Mouse (Mus musculus): Measurements from ENCODE around the gene Plscr2. TPM values are rescaled to one million over a fixed set of nuclear protein-coding genes. Genes with fewer than 3 reads are reported as not detected.

Gene Plscr2
- polyA plus RNA-seq (2016; fragmentation: Nextera tagmentation; extraction: Ambion mirVana), result 0.15 and 0.45 TPM in 2 replicates

DNA sequence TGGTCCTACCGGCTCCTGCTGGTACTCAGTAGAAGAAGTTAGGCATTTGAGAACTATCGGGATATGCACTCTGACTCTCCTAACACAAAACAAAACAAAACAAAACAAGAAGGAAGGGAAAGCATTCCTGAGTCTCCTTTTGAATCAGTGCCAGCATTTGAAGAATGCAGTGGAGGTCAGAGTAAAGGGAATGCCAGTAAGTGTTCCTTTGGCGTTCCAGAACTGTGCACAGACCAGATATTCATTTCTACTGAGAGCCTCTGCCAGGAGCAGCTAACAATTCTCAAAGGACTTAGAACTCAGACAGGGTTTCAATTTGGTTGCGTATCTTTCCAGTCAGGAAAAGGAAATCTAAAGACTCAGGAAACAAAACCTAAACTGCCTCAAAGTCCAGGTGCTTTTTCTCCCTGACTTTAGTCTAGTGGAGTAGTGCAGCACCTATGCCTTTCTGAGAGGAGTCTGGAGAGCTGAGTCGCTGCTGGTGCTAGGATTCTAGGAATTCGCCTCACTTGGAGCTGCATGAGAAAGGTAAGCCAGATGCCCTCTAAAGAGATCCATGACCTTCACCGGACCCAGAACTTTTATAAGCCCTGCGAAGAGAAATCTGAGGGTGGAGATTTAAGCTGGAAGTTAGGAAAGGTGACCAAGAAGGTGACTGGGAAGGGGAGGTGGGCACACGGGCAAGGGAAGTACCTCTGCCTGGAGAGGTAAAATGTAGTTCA is at the start of gene Plscr2:
TSS of gene Plscr2 (plus strand) at position 117 of the 722 bp plus-strand sequence.
- Histone ChIP-seq H3K36me3 (replicated peaks) (peaks cover 14% of the 10 kb centered on the region), H3K27ac (replicated peaks) (no peak within 1 kb of the TSS), H3K4me3 (no peak within 1 kb of the TSS), H3K27me3 (replicated peaks; ENCODE audit: low read depth, poor library complexity, severe bottlenecking) (no peaks in the 10 kb centered on the region), H3K4me1 (peaks cover 7% of the 10 kb centered on the region; the same call in 1 of the 2 replicates), H3K9me3 (no peaks in the 10 kb centered on the region)
- 74% methylated on average over 9 of the region's 9 CpGs for WGBS
- DNase-seq (ENCODE audit: low spot score), result no peak

DNA sequence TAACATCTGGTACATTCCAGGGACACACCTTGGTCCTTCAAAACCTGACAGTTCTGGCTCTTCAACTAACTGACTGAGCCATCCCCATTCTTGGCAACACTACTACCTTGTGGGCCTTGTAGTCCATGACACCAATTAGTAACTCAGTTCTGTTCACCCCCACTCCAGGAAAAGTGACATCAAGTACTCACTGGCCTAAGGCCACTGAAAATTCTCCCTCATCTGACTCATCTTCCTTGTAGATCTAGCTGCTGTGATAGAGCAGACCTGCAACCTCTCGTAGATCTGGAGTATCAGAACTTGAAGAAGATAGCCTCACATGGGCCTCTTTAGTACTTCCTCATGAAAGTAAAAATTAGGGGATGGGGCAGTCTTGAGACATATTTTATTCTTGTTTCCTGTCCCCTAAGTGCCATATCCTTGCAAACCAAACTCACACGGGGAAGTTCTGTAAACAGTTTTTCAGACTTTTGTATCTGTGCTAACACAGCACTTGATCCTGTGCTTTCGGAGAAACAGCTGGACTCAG is 49.2 kb upstream of the Plscr2 start:
- Histone ChIP-seq H3K27ac (replicated peaks) (no peak overlapping the region), H3K9me3 (no peaks in the 10 kb centered on the region), H3K4me1 (no peaks in the 10 kb centered on the region), H3K4me3 (no peak overlapping the region), H3K36me3 (replicated peaks) (no peaks in the 10 kb centered on the region), H3K27me3 (replicated peaks; ENCODE audit: low read depth, poor library complexity, severe bottlenecking) (no peaks in the 10 kb centered on the region)
- 91% methylated on average over 3 of the region's 3 CpGs for WGBS
- no peak for DNase-seq (ENCODE audit: low spot score)

DNA sequence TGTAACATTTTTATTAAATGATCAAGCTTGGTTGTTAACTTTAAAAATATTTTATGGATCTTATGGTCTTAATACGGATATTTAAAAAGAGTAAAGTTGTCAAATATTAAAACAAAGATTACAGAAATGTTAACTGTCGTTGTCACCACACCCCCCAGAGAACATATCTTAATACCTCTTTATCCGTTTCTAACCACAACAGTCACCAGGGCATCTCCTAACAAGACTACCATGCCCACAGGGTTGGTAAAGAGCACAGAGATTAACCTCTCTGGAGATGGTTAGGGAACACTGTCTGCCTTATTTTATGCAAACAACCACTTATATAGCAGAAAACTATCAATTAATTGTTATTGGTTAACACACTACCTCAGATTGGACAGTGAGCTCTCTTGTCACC is 48.6 kb upstream of the Plscr2 start:
- Histone ChIP-seq H3K36me3 (replicated peaks) (no peaks in the 10 kb centered on the region), H3K27ac (replicated peaks) (no peak overlapping the region)
- no peak for DNase-seq (ENCODE audit: low spot score)

DNA sequence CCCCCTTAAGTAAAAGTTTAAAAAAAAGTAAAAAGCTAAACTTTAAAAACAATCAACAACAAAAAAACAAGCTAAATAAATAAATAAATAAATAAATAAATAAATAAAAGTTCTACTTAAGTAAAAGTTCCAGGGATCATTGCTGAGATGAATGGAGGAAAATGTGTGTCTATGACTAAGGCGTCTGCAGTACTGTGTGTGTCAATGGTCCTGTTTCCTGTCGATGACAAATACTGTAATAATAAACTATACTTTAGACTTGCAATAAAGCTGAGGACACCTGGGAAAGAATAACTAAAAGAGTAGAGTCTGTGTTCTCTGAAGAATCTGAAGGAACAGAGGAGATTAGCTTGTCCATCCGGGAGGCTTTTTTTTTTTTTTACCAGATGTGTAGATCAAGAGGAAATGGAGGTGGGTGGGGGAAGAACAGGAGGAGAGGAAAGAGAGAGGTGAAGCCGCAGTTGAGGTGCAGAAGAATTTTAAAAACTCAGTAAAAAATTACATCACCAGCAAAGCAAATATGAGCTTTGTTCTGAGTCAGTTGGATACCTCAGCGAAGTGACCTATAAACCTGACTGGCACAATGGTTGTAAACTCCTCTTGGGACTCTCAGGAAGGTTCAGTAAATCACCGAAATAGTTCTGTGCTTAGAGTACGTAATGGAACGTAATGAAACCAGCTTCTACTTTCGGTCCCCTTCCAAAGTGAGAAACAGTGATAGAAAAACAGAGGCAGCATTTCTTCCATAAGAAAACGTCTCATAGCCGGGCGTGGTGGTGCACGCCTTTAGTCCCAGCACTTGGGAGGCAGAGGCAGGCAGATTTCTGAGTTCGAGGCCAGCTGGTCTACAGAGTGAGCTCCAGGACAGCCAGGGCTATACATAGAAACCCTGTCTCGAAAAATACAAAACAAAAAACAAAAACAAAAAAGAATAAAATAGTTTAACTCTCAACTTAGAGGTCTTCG is 46.3 kb upstream of the Plscr2 start:
- no peak overlapping the region for H3K4me3 ChIP-seq
- H3K27me3 ChIP-seq (replicated peaks; ENCODE audit: low read depth, poor library complexity, severe bottlenecking), result no peaks in the 10 kb centered on the region
- no peaks in the 10 kb centered on the region for H3K36me3 ChIP-seq (replicated peaks)
- H3K9me3 ChIP-seq, result no peaks in the 10 kb centered on the region
- H3K27ac ChIP-seq (replicated peaks), result no peak overlapping the region
- no peaks in the 10 kb centered on the region for H3K4me1 ChIP-seq
- WGBS, result 87% methylated on average over 16 of the region's 16 CpGs
- no peak for DNase-seq (ENCODE audit: low spot score)

More for the DNA sequence above, 48.6 kb upstream of the Plscr2 start:
- H3K27me3 ChIP-seq (replicated peaks; ENCODE audit: low read depth, poor library complexity, severe bottlenecking), result no peaks in the 10 kb centered on the region
- no peak overlapping the region for H3K4me3 ChIP-seq
- no peaks in the 10 kb centered on the region for H3K9me3 ChIP-seq
- H3K4me1 ChIP-seq, result no peaks in the 10 kb centered on the region
- WGBS, result 87% methylated on average over 3 of the region's 3 CpGs

DNA sequence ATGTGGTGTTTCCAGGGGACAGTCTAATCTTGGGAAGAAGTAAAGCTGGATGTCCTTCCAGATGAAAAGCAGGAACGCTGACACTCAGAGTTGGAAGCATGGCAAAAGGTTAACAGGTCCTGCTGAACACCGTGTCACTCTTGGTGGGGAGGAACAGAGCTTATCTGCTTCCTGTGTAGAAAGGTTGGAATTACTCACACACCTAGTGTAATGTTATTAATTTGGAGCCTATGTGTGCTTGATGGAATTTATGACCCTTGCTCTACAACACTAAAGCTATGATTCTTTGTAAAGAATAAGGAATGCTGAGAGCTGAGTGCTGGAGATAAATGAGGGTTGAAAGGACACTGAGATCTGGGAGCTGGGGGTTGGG is 45.6 kb upstream of the Plscr2 start:
- Histone ChIP-seq H3K4me1 (no peaks in the 10 kb centered on the region), H3K4me3 (no peak overlapping the region), H3K9me3 (no peaks in the 10 kb centered on the region), H3K27me3 (replicated peaks; ENCODE audit: low read depth, poor library complexity, severe bottlenecking) (no peaks in the 10 kb centered on the region), H3K27ac (replicated peaks) (no peak overlapping the region), H3K36me3 (replicated peaks) (no peaks in the 10 kb centered on the region)
- 74% methylated on average over 2 of the region's 2 CpGs for WGBS
- no peak for DNase-seq (ENCODE audit: low spot score)

DNA sequence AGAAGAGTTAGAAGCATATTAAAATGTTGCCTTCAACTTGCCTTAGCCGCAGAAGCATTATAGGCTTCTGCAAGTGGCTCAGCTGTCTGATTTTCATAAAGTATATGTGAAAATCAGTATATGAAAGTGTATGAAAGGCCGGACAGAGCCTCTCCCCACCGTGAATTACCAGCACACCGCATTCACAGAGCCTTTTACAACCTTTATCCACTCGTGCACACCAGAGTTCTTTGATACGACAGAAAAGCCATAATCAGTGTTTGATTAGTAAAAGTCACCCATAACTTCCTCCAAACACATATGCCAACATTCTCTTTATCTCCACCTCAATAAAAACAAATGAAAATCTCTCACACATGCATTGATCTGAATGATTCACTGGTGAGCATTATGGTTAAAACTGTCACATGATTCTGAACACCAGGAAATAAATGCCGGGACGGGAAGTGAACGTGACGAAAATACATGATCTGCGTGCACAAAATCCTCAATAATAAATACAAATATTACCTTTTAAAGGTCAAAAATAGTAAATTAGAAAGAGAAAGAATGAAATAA is 40.4 kb upstream of the Plscr2 start:
- H3K9me3 ChIP-seq, result no peaks in the 10 kb centered on the region
- no peak for DNase-seq (ENCODE audit: low spot score)
- no peak overlapping the region for H3K27ac ChIP-seq (replicated peaks)
- no peaks in the 10 kb centered on the region for H3K27me3 ChIP-seq (replicated peaks; ENCODE audit: low read depth, poor library complexity, severe bottlenecking)
- H3K36me3 ChIP-seq (replicated peaks), result no peaks in the 10 kb centered on the region
- 91% methylated on average over 11 of the region's 11 CpGs for WGBS
- no peak overlapping the region for H3K4me3 ChIP-seq
- H3K4me1 ChIP-seq, result no peaks in the 10 kb centered on the region

DNA sequence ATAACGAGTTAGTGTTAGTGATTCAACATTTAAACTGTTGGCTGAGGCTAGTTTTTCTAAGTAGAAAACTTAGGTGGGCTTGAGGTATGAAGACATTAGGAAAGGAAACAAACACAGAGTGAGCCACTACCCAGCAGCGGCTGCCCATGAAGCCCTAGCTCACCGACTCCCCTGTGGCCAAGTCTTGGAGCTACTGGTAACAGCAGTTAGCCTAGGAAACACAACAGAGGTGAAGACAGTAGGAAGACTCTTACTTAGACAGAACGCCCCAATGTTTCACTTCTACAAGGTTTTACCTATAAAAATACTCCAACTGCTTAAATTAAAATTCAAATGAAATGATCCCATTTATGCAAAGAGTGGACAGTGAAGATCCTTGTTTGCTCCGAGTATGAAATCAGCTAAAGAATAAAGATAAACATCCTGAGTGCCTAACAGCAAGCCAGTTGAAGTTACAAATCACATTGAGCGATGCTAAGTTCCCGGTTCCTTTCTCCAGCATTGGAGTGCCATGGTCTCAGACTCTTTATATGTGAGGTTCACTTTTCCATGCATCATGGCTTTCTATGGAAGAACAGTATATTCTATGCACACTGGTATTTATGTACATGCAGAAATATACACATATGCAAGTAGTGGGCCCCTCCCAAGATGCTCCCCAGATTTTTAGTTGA is 26.5 kb upstream of the Plscr2 start:
- WGBS, result 81% methylated on average over 7 of the region's 7 CpGs
- Histone ChIP-seq H3K36me3 (replicated peaks) (no peaks in the 10 kb centered on the region), H3K4me3 (no peak overlapping the region), H3K27ac (replicated peaks) (no peak overlapping the region), H3K4me1 (peaks cover 13% of the 10 kb centered on the region), H3K9me3 (no peaks in the 10 kb centered on the region), H3K27me3 (replicated peaks; ENCODE audit: low read depth, poor library complexity, severe bottlenecking) (no peaks in the 10 kb centered on the region)
- DNase-seq (ENCODE audit: low spot score), result no peak

DNA sequence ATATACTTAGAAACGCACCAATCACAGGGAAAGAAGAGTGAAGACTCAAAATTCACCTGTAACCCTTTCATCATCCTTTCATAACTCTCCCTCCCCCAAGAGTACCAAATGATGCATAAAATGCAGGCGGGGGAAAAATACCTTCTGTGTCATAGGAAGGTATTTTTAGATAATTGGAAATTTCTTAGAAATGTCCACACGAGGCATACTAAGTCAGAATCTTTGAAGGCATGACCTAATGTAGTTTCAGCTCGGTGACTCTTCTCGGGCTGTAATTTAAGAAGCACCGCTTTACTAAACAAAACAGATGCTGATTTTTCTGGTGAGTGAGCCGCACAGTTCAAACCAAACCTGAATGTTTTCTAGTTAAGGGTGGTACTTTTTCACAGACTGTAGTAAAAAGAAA is 26.0 kb upstream of the Plscr2 start, which contains the start of gene Plscr1:
TSS of gene Plscr1 (plus strand) at position 304 of the 406 bp plus-strand sequence.
- Histone ChIP-seq H3K9me3 (no peaks in the 10 kb centered on the region), H3K27ac (replicated peaks) (peak within 1 kb of the TSS; percentile 94), H3K4me1 (peaks cover 13% of the 10 kb centered on the region), H3K4me3 (peak within 1 kb of the TSS; percentile 76), H3K27me3 (replicated peaks; ENCODE audit: low read depth, poor library complexity, severe bottlenecking) (no peaks in the 10 kb centered on the region), H3K36me3 (replicated peaks) (no peaks in the 10 kb centered on the region)
- 33% methylated on average over 7 of the region's 7 CpGs for WGBS
- no peak for DNase-seq (ENCODE audit: low spot score)

DNA sequence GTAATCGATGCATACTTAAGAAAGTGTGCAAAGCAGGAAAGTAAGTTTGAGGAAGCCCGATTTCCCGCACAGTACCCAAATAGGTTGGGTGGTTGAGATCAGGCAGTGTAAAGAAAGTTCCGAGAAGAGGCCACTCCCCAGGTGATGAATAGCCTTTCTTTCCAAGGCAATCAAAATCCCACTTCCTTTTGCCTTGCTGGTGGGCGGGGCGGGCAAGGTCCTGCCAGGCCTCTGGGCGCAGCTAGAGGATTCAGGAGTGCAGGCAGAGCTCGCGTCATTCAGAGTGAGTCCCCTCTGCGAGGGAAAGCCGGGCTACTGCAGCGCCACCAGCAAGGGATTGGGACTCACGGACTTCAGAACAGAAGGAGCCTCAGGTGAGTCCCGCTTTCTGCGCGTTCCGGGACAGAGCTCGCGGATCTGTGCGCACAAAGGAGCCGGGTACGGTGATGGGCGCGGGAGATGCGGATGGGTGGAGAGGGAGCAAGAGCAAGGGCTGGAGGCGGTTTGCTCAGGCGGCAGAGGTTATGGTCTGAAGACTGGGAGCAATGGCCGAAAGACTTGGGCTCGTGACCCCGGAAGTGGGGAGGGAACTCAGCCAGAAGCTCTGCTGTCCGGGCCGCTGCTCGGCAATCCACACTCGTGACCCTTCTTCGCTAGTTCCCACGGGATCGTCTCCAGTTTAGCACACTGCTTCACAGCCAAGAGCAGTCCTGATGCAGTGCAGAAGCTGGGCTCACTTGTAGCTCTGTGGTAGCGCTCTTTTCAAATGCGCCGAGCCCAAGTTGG is 25.2 kb upstream of the Plscr2 start:
- peak overlapping the region; percentile 76 for H3K4me3 ChIP-seq
- WGBS, result under 1% methylated on average over 40 of the region's 40 CpGs

DNA sequence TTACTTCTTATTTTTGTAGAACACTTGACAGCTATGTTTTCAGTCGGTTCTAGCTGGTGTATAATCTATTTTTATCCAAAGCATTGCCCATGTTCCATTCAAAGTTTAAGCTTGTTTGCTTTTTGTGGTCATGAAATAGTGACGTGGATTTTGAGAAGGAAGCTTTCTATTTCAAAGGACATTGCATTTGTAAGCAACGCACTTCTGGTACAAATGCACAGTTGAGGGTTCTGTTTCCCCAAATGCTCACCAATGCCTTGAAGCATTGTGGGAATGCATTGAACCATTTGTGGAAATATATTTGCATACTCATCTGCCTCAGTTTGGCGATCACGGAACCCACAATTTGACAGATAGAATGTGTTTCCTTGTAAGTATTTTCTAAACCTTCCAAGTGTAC is 22.7 kb upstream of the Plscr2 start:
- Histone ChIP-seq H3K9me3 (no peaks in the 10 kb centered on the region), H3K4me1 (peaks cover 13% of the 10 kb centered on the region), H3K36me3 (replicated peaks) (no peaks in the 10 kb centered on the region), H3K4me3 (no peak overlapping the region), H3K27ac (replicated peaks) (no peak overlapping the region), H3K27me3 (replicated peaks; ENCODE audit: low read depth, poor library complexity, severe bottlenecking) (no peaks in the 10 kb centered on the region)
- DNase-seq (ENCODE audit: low spot score), result no peak
- 92% methylated on average over 5 of the region's 5 CpGs for WGBS

More for the DNA sequence above, 25.2 kb upstream of the Plscr2 start:
- Histone ChIP-seq H3K27me3 (replicated peaks; ENCODE audit: low read depth, poor library complexity, severe bottlenecking) (no peaks in the 10 kb centered on the region), H3K9me3 (no peaks in the 10 kb centered on the region), H3K4me1 (peaks cover 13% of the 10 kb centered on the region), H3K27ac (replicated peaks) (peak overlapping the region; percentile 94), H3K36me3 (replicated peaks) (no peaks in the 10 kb centered on the region)
- DNase-seq (ENCODE audit: low spot score), result peak; percentile 86

DNA sequence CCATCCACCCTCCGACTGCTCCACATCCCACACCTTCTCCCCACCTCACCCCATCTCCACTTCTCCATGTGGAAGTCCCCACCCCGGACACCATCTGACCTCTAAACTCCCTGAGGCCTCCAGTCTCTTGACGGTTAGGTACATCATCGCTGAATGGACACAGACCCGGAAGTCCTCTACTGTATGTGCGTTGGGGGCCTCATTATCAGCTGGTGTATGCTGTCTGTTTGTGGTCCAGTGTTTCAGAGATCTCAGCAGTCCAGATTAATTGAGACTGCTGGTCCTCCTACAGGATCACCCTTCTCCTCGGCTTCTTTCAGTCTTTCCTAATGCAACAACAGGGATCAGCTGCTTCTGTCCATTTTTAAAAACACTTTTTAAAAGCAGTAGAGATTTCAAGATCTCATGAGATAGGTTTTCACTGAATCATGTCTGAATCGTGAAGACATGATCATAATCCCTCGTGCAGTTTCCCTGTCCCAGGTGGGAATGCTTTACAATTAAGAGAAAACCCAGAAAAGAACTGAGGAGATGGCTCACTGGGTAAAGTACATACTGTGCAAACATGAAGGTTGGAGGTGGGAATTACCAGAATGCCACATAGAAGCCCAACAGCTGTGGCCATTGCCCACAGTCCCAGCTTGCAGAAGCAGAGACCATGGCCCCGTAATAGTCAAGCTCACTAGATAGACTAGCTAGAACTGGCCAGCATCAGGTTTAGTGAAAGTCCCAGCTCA is 21.6 kb upstream of the Plscr2 start:
- DNase-seq (ENCODE audit: low spot score), result no peak
- Histone ChIP-seq H3K4me1 (peaks cover 13% of the 10 kb centered on the region), H3K36me3 (replicated peaks) (no peaks in the 10 kb centered on the region), H3K4me3 (no peak overlapping the region), H3K27me3 (replicated peaks; ENCODE audit: low read depth, poor library complexity, severe bottlenecking) (no peaks in the 10 kb centered on the region), H3K27ac (replicated peaks) (no peak overlapping the region), H3K9me3 (no peaks in the 10 kb centered on the region)
- WGBS, result 92% methylated on average over 10 of the region's 10 CpGs

Data from embryonic facial prominence, embryonic 10.5 days (tissue).